Mouse (Mus musculus): Measurements from ENCODE around the gene Eml2. TPM values are rescaled to one million over a fixed set of nuclear protein-coding genes. Genes with fewer than 3 reads are reported as not detected.

Eml2 gene
- polyA plus RNA-seq, 1 experiment from 2014 or later, result 11.6 TPM

GRCm38 (mm10) chr7:19164189-19164588 lies 12.0 kb upstream of the Eml2 start:
- Histone ChIP-seq H3K9ac (replicated peaks) (no peak overlapping the region), H3K27me3 (replicated peaks) (peaks cover 48% of the 10 kb centered on the region)

DNA sequence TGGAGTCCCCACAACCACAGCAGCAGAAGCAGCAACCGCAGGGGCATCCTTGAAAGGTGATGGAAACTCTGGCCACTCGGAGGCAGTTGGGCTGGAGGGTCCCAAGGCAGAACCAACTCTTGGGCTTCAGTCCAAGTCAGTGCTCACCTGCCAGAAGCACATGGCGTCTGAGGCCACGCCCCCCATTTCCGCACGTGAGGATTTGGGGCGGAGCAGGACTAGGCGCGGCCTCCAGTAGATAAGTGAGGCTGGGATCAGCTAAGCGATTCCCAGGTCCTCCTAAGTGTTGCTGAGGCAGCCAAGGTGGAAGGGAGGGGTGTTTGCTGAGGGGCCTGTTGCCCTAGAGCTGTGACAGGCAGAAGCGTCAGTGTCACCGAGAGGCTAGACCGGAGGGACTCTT lies 11.2 kb upstream of the Eml2 start:
- Histone ChIP-seq H3K4me3 (replicated peaks) (no peak overlapping the region), H3K9ac (replicated peaks) (no peak overlapping the region), H3K27ac (replicated peaks) (no peak overlapping the region), H3K4me1 (peaks cover 24% of the 10 kb centered on the region), H3K4me2 (peak overlapping the region; percentile 32), H3K9me3 (replicated peaks) (no peaks in the 10 kb centered on the region), H3K27me3 (replicated peaks) (peaks cover 41% of the 10 kb centered on the region), H3K36me3 (no peaks in the 10 kb centered on the region)
- no peak for ATAC-seq (ENCODE audit: low FRiP score)
- WGBS, result 2% methylated on average over 13 of the region's 13 CpGs

More at GRCm38 (mm10) chr7:19164189-19164588, 12.0 kb upstream of the Eml2 start:
- Histone ChIP-seq H3K9me3 (replicated peaks) (no peaks in the 10 kb centered on the region), H3K27ac (replicated peaks) (no peak overlapping the region), H3K4me1 (peaks cover 32% of the 10 kb centered on the region), H3K4me2 (peak overlapping the region; percentile 32), H3K36me3 (no peaks in the 10 kb centered on the region), H3K4me3 (replicated peaks) (no peak overlapping the region)
- no peak for ATAC-seq (ENCODE audit: low FRiP score)
- WGBS, result 2% methylated on average over 6 of the region's 6 CpGs

GRCm38 (mm10) chr7:19165656-19166423 lies 10.4 kb upstream of the Eml2 start, which contains the start of gene Gipr:
TSS of gene Gipr (minus strand) at chr7:19166127.
- Histone ChIP-seq H3K27ac (replicated peaks) (no peak within 1 kb of the TSS), H3K9ac (replicated peaks) (0 out of 2 replicates have a peak within 1 kb of the TSS, but pooled peaks have one; percentile 23), H3K27me3 (replicated peaks) (peaks cover 37% of the 10 kb centered on the region), H3K4me3 (replicated peaks) (no peak within 1 kb of the TSS), H3K36me3 (no peaks in the 10 kb centered on the region), H3K9me3 (replicated peaks) (no peaks in the 10 kb centered on the region), H3K4me2 (peak within 1 kb of the TSS; percentile 32), H3K4me1 (peaks cover 17% of the 10 kb centered on the region)
- no peak for ATAC-seq (ENCODE audit: low FRiP score)
- 8% methylated on average over 14 of the region's 14 CpGs for WGBS

DNA sequence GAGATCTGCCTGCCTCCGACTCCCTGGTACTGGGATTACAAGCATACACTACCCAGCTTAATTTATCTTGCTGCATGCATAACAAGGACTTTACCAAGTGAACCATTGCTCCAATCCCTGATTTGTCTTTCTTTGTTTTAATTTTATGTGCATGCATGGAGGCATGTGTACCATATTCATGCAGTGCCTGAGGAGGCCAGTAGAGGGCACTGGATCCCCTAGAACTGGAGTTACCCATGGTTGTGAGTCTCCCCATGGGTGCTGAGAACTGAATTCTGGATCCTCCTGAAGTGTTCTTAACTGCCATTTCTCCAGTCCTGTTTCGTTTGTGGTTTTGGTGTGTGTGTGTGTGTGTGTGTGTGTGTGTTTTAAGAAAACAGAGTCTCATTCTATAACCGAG lies 9.2 kb upstream of the Eml2 start:
- H3K27me3 ChIP-seq (replicated peaks), result peaks cover 32% of the 10 kb centered on the region
- no peak overlapping the region for H3K4me3 ChIP-seq (replicated peaks)
- H3K4me1 ChIP-seq, result peaks cover 22% of the 10 kb centered on the region
- H3K27ac ChIP-seq (replicated peaks), result no peak overlapping the region
- no peak overlapping the region for H3K4me2 ChIP-seq
- 92% methylated on average over 3 of the region's 3 CpGs for WGBS
- ATAC-seq (ENCODE audit: low FRiP score), result no peak
- no peaks in the 10 kb centered on the region for H3K9me3 ChIP-seq (replicated peaks)
- no peaks in the 10 kb centered on the region for H3K36me3 ChIP-seq
- H3K9ac ChIP-seq (replicated peaks), result no peak overlapping the region

DNA sequence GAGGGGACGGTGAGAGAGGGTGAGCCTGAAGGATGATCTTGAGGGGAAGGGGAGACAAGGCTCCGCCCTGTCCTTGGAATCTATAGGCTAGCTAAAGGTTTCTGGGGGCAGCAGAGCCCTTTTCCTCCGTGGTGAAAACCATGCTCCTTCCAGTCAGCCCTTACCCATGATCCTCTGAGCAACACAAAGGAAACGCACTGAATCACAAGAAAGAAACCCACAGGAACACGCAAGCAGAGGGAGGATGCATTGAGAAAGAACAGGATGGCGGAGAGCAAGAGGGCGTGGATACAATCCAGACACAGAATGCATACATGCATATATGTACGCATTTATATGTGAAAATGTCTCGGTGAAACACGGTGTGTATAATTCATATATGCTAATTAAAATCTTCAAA lies 6.7 kb upstream of the Eml2 start:
- H3K9ac ChIP-seq (replicated peaks), result no peak overlapping the region
- WGBS, result 60% methylated on average over 10 of the region's 10 CpGs

GRCm38 (mm10) chr7:19170142-19170541 lies 6.1 kb upstream of the Eml2 start:
- Histone ChIP-seq H3K4me1 (peaks cover 28% of the 10 kb centered on the region), H3K27me3 (replicated peaks) (peaks cover 5% of the 10 kb centered on the region), H3K4me3 (replicated peaks) (no peak overlapping the region), H3K9me3 (replicated peaks) (no peaks in the 10 kb centered on the region), H3K36me3 (no peaks in the 10 kb centered on the region), H3K9ac (replicated peaks) (no peak overlapping the region), H3K4me2 (no peak overlapping the region), H3K27ac (replicated peaks) (0 out of 2 replicates have a peak overlapping the region, but pooled peaks have one; percentile 18)
- WGBS, result 56% methylated on average over 8 of the region's 8 CpGs
- no peak for ATAC-seq (ENCODE audit: low FRiP score)

More for the DNA sequence above, 6.7 kb upstream of the Eml2 start:
- Histone ChIP-seq H3K27me3 (replicated peaks) (peaks cover 12% of the 10 kb centered on the region), H3K27ac (replicated peaks) (no peak overlapping the region), H3K4me2 (no peak overlapping the region), H3K4me3 (replicated peaks) (no peak overlapping the region), H3K4me1 (peaks cover 34% of the 10 kb centered on the region), H3K9me3 (replicated peaks) (no peaks in the 10 kb centered on the region), H3K36me3 (no peaks in the 10 kb centered on the region)
- ATAC-seq (ENCODE audit: low FRiP score), result no peak

DNA sequence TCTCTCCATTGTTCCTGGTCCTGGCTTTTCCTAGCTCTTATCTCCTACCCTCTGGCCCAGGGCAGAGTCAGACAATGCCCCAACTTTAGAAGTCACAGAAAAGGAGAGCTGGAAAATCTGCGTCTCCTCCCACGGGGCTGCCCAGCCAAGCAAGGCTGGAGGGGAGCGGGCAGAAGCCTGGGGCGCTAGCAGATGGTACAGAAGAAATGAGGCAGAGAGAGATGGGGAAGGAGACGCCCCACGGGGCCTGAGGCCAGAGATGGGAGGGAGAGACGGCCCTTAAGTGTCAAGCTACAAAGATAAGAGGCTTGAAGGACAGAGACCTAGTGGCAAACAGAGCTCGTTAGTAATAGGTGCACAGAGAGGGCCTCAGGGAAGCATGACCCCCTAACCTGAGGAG lies 4.4 kb upstream of the Eml2 start:
- no peak for ATAC-seq (ENCODE audit: low FRiP score)
- H3K27ac ChIP-seq (replicated peaks), result peak overlapping the region; percentile 33; the same call in 1 of the 2 replicates
- no peaks in the 10 kb centered on the region for H3K9me3 ChIP-seq (replicated peaks)
- H3K4me3 ChIP-seq (replicated peaks), result no peak overlapping the region
- 52% methylated on average over 8 of the region's 8 CpGs for whole genome bisulfite sequencing
- H3K9ac ChIP-seq (replicated peaks), result no peak overlapping the region; the same call in 1 of the 2 replicates
- H3K4me1 ChIP-seq, result peaks cover 28% of the 10 kb centered on the region
- no peak overlapping the region for H3K4me2 ChIP-seq
- H3K27me3 ChIP-seq (replicated peaks), result 0 out of 2 replicates have a peak, but pooled peaks cover under 1% of the 10 kb centered on the region
- H3K36me3 ChIP-seq, result no peaks in the 10 kb centered on the region

- 0 out of 2 replicates have a peak overlapping the region, but pooled peaks have one; percentile 32 for H3K9ac ChIP-seq (replicated peaks)
- ATAC-seq (ENCODE audit: low FRiP score), result no peak
- H3K27ac ChIP-seq (replicated peaks), result peak overlapping the region; percentile 54; the same call in 1 of the 2 replicates
- H3K4me2 ChIP-seq, result peak overlapping the region; percentile 59
- peaks cover 38% of the 10 kb centered on the region for H3K4me1 ChIP-seq
- H3K4me3 ChIP-seq (replicated peaks), result peak overlapping the region; percentile 29
- WGBS, result 5% methylated on average over 17 of the region's 17 CpGs
- H3K27me3 ChIP-seq (replicated peaks), result peaks cover 11% of the 10 kb centered on the region; the same call in 1 of the 2 replicates
- no peaks in the 10 kb centered on the region for H3K9me3 ChIP-seq (replicated peaks)
- H3K36me3 ChIP-seq, result no peaks in the 10 kb centered on the region
Observed at GRCm38 (mm10) chr7:19172874-19173273, 3.3 kb upstream of the Eml2 start.

- Histone ChIP-seq H3K9me3 (replicated peaks) (no peaks in the 10 kb centered on the region), H3K4me2 (peak overlapping the region; percentile 79), H3K4me3 (replicated peaks) (peak overlapping the region; percentile 70), H3K27ac (replicated peaks) (peak overlapping the region; percentile 86), H3K9ac (replicated peaks) (peak overlapping the region; percentile 73), H3K36me3 (peaks cover 8% of the 10 kb centered on the region; the same call in 1 of the 2 replicates), H3K4me1 (peaks cover 69% of the 10 kb centered on the region), H3K27me3 (replicated peaks) (peaks cover 33% of the 10 kb centered on the region)
- 8% methylated on average over 14 of the region's 21 CpGs for WGBS
- peak; percentile 36 for ATAC-seq (ENCODE audit: low FRiP score)
Observed at GRCm38 (mm10) chr7:19176516-19176947, 311 bp downstream of the Eml2 start.

DNA sequence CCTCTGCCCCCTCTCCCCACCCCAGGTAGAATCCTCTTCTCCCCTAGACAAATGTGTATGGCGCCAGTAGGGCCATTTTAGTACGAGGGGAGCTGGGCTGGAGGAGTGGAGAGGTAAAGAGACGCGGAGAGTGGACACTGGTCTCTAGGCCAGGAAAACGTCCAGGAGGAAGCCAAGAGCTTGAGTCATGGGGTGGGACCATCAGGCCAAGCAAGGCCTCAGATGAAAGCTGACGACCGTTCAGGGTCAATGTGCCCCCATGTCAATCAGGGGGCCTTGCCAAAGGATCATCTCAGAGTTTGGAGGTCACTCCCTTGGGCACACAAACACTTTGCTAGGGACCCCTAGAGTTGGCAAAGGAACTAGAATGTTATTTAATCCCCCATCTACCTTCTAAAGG lies 995 bp downstream of the Eml2 start:
- Histone ChIP-seq H3K4me3 (replicated peaks) (peak overlapping the region; percentile 70), H3K9me3 (replicated peaks) (no peaks in the 10 kb centered on the region), H3K27ac (replicated peaks) (no peak overlapping the region), H3K4me1 (peaks cover 64% of the 10 kb centered on the region), H3K9ac (replicated peaks) (peak overlapping the region; percentile 73), H3K36me3 (peaks cover 12% of the 10 kb centered on the region; the same call in 1 of the 2 replicates), H3K4me2 (peak overlapping the region; percentile 79), H3K27me3 (replicated peaks) (peaks cover 33% of the 10 kb centered on the region)
- ATAC-seq (ENCODE audit: low FRiP score), result no peak
- WGBS, result 68% methylated on average over 7 of the region's 7 CpGs

DNA sequence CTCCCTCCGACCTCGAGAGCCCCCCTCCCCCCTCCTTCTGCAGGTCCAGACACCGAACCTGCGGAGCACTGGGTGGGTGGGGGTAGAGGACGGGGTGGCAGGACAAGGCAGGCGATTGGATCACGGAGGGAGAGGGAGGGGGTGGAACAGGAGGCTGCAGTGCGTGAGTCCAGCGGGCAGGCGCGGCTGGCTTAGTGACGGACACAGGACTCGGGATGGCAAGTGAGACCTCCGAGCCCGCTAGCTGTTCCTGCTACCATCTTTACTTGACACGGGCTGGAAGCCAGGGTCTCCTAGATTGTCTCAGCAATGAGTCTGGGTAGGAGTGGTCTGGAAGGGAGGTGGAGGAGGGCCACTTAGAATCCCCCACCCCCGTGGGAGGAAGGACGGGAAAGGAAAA lies 1.8 kb downstream of the Eml2 start:
- Histone ChIP-seq H3K36me3 (peaks cover 18% of the 10 kb centered on the region; the same call in 1 of the 2 replicates), H3K4me1 (peaks cover 55% of the 10 kb centered on the region), H3K9me3 (replicated peaks) (no peaks in the 10 kb centered on the region), H3K4me3 (replicated peaks) (peak overlapping the region; percentile 70), H3K4me2 (peak overlapping the region; percentile 79), H3K27me3 (replicated peaks) (peaks cover 33% of the 10 kb centered on the region), H3K27ac (replicated peaks) (no peak overlapping the region), H3K9ac (replicated peaks) (peak overlapping the region; percentile 73; the same call in 1 of the 2 replicates)
- no peak for ATAC-seq (ENCODE audit: low FRiP score)
- WGBS, result 8% methylated on average over 18 of the region's 18 CpGs
